Mouse (Mus musculus) frontal cortex, postnatal 36 days (tissue): ENCODE results near the gene Ntn1.
A peak's percentile ranks its signal among the peaks of the same experiment; 100 is the strongest.

ENCODE experiments used
- DNase-seq, 2 experiments: peaks; one replicate each; pipeline ENCODE4 v3.0.0; 2022; ENCODE audit warnings: low spot score in 2 of 2

Ntn1 gene

GRCm38 (mm10) chr11:68384592-68385020 is 16.0 kb downstream of the Ntn1 start:
- no peak for DNase-seq

GRCm38 (mm10) chr11:68384131-68384530 is 16.5 kb downstream of the Ntn1 start:
- DNase-seq = no peak

DNA sequence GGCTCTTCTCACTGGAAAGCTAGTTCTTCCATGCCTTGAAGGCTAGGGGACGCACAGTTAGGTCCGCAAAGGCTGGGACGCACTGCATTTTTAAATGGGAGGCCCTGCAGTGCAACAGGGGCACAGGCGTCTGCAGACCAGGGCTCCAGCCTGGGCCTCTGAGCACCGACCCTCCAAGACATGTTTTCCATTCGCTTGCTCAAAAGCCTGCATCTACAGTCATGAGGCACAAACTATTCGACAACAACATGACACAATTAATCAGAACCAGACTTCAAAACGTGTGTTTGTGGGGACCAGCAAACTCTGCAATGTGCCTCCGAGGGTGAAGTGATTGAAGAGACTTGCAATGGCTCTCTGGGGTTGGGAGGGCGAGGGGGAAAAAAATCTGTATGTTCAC is 17.1 kb downstream of the Ntn1 start:
- DNase-seq = no peak

- no peak for DNase-seq
These were observed 18.8 kb downstream of the Ntn1 start for GRCm38 (mm10) chr11:68381833-68382232.

GRCm38 (mm10) chr11:68381318-68381717 is 19.3 kb downstream of the Ntn1 start:
- DNase-seq = no peak

GRCm38 (mm10) chr11:68378946-68379764 is 21.5 kb downstream of the Ntn1 start:
- DNase-seq = no peak

DNA sequence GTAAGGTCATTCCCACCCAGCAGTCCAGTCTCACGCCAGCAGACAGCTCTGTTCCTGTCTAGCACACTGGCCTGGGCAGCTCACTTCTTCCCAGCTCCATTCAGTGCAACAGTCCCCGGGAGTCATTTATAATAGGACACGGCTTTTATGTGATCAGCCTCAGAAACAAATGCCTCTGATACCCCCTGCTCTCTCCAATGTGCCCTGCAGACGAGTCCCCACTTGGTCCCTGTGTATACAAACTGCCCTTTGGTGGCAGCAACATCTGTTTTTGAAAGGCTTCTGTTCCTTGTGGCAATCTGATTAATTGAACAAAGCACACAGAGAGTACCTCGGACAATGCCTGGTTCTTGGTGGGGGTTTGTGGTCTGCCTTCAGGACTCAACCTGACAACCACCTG is 22.2 kb downstream of the Ntn1 start:
- no peak for DNase-seq

GRCm38 (mm10) chr11:68373105-68373504 is 27.5 kb downstream of the Ntn1 start:
- no peak for DNase-seq

DNA sequence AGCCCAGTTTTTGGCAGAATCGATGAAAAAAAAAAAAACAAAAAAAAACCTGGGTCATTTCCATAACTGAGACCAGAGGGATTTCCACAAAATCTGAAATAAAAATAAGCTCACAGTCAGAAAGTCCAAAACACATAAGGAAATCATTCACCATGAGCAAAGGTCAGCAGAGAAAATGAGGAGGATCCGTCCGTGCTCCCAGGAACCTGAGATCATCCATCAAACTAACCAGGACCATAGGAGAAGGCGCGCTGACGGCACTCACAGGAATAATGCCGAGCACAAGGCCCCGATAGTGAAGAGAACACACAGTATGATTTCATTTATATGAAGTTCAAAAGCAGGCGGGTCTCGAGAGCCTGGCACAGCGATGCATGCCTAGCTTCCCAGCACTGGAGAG is 29.0 kb downstream of the Ntn1 start:
- DNase-seq = no peak

DNA sequence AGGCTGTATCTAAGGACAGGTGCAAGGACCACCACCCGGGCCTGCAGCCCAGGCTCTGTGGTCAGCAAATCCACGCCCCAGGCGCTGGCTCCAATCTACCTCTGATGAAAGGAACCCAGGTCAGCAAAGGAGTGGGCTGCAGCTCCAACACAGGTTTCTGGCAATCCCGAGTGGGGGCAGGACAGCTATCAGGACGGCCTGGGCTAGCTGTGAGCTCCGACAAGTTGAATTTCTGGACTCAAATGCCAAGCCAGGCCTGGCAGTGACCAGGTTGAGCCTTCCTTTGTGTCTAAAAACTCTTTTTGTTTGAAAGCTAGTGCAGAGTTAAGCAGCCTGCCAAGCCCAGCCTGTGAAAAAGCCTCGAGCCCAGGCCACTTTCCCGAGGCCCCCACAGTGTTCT is 43.7 kb downstream of the Ntn1 start:
- no peak for DNase-seq

GRCm38 (mm10) chr11:68355561-68355960 is 45.1 kb downstream of the Ntn1 start:
- DNase-seq = no peak

GRCm38 (mm10) chr11:68354848-68355247 is 45.8 kb downstream of the Ntn1 start:
- DNase-seq = no peak

DNA sequence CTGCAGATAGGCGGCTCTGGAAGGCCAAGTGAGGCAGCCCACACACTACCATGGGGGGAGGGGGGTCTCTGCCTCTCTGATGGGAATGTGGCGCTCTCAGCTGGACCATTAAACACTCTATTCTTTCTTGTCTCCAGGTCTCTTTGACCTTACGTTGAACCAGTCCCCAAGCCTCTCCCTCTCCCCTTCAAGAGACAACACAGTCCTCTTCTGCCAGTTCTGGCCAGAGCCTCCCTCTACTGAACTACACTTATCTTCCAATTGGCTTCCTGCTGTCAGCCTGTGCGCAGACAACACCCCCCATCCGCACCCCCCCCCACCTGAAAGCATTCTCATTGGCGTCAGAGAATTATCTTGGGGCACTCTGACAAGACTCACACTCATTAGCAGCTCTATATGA is 48.4 kb downstream of the Ntn1 start:
- DNase-seq = no peak

DNA sequence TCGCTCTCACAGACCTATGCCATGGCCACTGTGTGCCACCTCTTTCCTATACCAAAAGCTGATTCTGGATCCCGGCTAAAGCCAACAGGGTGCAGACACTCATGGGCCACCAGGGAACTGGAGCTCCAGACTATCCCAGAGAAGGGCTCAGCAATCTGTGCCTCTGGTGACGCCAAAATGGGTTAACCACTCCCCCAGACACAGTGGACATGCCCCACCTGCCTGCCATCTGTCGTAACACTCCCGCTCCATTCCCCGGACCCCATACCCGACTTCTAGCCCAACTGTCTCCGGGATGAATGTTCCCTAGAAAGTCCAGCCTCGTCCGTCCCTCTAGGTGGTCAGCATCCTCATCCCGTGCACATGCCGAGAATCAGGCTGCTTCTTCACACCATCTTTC is 51.8 kb downstream of the Ntn1 start:
- no peak for DNase-seq

- no peak for DNase-seq
These were observed 52.5 kb downstream of the Ntn1 start for GRCm38 (mm10) chr11:68348083-68348482.

DNA sequence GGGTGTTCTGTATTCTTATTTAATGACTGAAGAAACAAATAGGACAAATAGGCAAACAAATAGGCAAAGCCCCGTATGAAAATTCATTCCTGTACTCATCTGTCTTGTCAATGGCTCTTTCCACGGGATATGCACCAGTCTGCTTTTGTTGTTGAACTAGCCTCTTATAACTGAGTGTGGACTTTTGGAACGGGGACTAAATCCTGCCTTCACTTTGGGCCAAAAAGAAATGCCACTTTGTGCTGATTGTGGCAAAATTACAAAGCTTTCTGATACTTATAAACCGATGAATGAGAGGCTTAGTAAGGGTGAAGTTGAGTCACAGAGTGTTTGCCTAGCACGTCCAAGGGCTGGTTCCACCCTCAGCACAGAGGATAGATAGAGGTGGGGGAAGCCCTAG is 53.1 kb downstream of the Ntn1 start:
- DNase-seq = no peak

DNA sequence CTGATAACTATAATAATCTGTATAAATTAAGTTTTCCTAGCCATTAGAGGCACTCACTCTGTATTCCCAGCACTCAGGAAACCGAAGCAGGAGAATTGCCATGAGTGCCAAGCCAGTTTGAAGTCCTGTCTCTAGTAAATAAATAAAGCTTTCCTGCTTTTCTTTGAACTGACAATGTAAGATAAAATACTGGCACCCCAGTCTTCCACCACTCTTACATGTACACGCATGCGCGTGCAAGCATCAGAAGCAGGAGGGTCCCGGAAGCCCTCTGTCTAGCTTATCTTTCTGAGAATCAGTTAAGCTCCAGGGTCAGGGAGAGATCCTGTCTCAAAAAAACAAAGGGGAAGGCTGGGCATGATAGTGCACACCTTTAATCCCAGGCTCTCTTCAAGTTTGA is 54.5 kb downstream of the Ntn1 start:
- DNase-seq = no peak

- no peak for DNase-seq
These were observed 56.4 kb downstream of the Ntn1 start for GRCm38 (mm10) chr11:68344221-68344620.

GRCm38 (mm10) chr11:68342761-68343160 is 57.9 kb downstream of the Ntn1 start:
- no peak for DNase-seq

DNA sequence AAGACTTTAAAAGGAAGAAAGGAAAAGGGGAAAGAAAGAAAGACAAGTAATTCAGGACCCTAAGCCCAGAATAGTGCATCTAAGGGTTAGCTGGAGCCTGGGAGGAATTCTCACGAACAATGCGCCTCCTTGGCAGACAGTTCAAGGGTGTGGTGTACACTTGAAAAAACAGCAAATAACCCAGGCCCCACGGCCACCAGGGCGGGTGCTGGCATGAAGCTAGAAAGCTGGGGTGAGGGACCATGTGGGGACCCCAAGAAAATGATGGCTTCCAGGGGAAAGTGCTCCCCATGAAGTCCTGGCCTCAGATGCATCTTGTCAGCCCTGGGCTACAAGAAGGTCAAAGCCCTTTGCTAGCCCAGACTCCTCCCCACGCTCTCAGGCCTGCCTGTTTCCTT is 58.6 kb downstream of the Ntn1 start:
- no peak for DNase-seq

GRCm38 (mm10) chr11:68341111-68342002 is 59.3 kb downstream of the Ntn1 start:
- peak; percentile 11 to 54 for DNase-seq

GRCm38 (mm10) chr11:68340366-68340765 is 60.3 kb downstream of the Ntn1 start:
- DNase-seq = no peak

GRCm38 (mm10) chr11:68339856-68340255 is 60.8 kb downstream of the Ntn1 start:
- no peak for DNase-seq
